Mouse (Mus musculus) kidney, postnatal 14 days (tissue): ENCODE measurements around the gene Clmn.

Source experiments
- DNase-seq: peaks from one replicate; pipeline ENCODE4 v3.0.0; 2022; ENCODE audit warnings: mixed read lengths

Gene Clmn

GRCm38 (mm10) chr12:104876053-104876452, 11.2 kb upstream of the Clmn start:
- DNase-seq, result no peak

- DNase-seq, result no peak
These were observed 7.1 kb upstream of the Clmn start for GRCm38 (mm10) chr12:104871987-104872386.

GRCm38 (mm10) chr12:104869737-104870136, 4.9 kb upstream of the Clmn start:
- no peak for DNase-seq

GRCm38 (mm10) chr12:104868430-104868829, 3.6 kb upstream of the Clmn start:
- no peak for DNase-seq

- no peak for DNase-seq
These were observed 3.0 kb upstream of the Clmn start for GRCm38 (mm10) chr12:104867851-104868250.

GRCm38 (mm10) chr12:104865166-104865535, 275 bp upstream of the Clmn start:
- no peak for DNase-seq

- DNase-seq, result peak; percentile 91
These were observed 1.2 kb downstream of the Clmn start for GRCm38 (mm10) chr12:104863653-104864052.

GRCm38 (mm10) chr12:104859140-104859539, 5.7 kb downstream of the Clmn start:
- DNase-seq, result no peak

GRCm38 (mm10) chr12:104858732-104859131, 6.1 kb downstream of the Clmn start:
- DNase-seq, result no peak

- no peak for DNase-seq
These were observed 7.3 kb downstream of the Clmn start for GRCm38 (mm10) chr12:104857614-104858013.

GRCm38 (mm10) chr12:104856540-104856939, 8.3 kb downstream of the Clmn start:
- no peak for DNase-seq

GRCm38 (mm10) chr12:104855548-104855947, 9.3 kb downstream of the Clmn start:
- peak; percentile 34 for DNase-seq

- DNase-seq, result no peak
These were observed 10.1 kb downstream of the Clmn start for GRCm38 (mm10) chr12:104854826-104855225.

- DNase-seq, result no peak
These were observed 11.5 kb downstream of the Clmn start for GRCm38 (mm10) chr12:104853374-104853773.

GRCm38 (mm10) chr12:104851711-104852508, 13.0 kb downstream of the Clmn start:
- DNase-seq, result peak; percentile 77

- no peak for DNase-seq
These were observed 14.8 kb downstream of the Clmn start for GRCm38 (mm10) chr12:104850119-104850518.

GRCm38 (mm10) chr12:104848667-104849066, 16.2 kb downstream of the Clmn start:
- no peak for DNase-seq

- DNase-seq, result no peak
These were observed 17.6 kb downstream of the Clmn start for GRCm38 (mm10) chr12:104847227-104847626.

GRCm38 (mm10) chr12:104845707-104846106, 19.2 kb downstream of the Clmn start:
- peak; percentile 65 for DNase-seq

- DNase-seq, result no peak
These were observed 19.9 kb downstream of the Clmn start for GRCm38 (mm10) chr12:104844989-104845388.

GRCm38 (mm10) chr12:104844279-104844678, 20.6 kb downstream of the Clmn start:
- DNase-seq, result no peak

- peak; percentile 83 for DNase-seq
These were observed 23.6 kb downstream of the Clmn start for GRCm38 (mm10) chr12:104841256-104841655.

- no peak for DNase-seq
These were observed 25.9 kb downstream of the Clmn start for GRCm38 (mm10) chr12:104838987-104839386.

GRCm38 (mm10) chr12:104838462-104838861, 26.4 kb downstream of the Clmn start:
- no peak for DNase-seq

- DNase-seq, result no peak
These were observed 26.9 kb downstream of the Clmn start for GRCm38 (mm10) chr12:104837957-104838401.
